Mouse (Mus musculus): ENCODE measurements around the gene Ints6.

Ints6 gene

DNA sequence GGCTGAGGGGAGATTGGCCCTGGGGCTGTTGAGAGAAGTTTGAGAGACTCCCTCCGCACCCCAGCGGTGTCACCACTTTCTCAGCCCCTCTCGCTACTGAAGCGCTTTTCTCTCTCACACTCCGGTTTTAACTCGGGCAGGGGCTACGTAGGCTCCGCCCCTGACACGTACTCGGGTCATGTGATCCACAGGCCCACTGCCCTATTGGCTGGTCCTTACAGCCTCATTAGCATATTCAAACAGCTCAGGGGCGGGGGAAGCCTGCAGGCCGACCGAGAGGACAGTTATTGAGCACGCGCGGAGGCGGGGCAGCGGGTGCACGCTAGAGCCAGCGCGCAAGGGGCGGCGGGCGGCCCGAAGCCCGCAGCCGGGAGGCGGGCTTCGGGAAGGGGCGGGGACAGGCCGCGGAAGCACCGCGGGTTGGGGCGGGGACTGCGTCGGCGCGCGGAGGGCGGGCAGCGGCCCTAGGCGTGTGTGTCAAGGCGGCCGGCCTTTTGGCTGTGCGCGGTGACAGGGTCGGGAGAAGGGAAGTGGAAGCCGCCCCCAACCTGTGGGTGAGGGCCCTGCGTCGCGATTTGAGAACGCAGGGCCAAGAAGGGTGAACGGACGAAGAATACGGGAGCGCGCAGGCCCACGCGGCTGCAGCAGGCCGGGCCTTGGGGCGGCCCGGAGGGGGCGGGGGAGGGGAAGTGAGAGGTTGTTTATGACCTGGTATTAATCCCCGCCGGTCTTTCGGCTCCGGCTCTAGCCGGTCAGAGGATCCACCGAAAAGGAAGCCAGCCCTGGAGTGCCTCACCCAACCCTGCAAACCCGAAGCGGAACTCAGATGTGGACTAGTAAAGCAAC lies at the start of gene Ints6:
Ints6 (minus strand) TSS at position 134 of the 846 bp plus-strand sequence.
- DNase-seq (ENCODE audit: low spot score): peak; percentile 95

- no peak for DNase-seq (ENCODE audit: low spot score)
These were observed 47.9 kb upstream of the Ints6 start for GRCm38 (mm10) chr14:62808661-62809523.

DNA sequence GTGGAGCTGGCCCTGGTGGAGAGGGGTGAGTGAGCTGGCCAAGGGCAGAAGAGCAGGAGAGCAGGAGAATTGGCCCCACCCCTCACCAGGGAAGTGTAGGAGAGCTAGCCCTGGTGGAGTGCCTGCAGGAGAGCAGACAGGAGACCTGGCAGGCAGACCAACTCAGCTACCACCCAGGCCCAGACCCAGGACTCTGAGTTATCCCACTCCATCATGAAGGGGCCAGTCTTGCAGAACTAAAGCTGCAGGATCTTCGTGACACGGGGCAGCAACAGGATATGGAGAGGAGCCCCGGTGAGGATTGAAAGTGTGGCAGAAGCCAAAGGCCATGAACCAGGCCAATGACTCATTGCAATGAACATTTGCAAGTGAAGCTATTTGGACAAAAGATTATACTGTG lies 46.0 kb upstream of the Ints6 start:
- DNase-seq (ENCODE audit: low spot score): no peak

- no peak for DNase-seq (ENCODE audit: low spot score)
These were observed 42.2 kb upstream of the Ints6 start for GRCm38 (mm10) chr14:62803204-62803603.

GRCm38 (mm10) chr14:62800791-62801190 lies 39.8 kb upstream of the Ints6 start:
- DNase-seq (ENCODE audit: low spot score): no peak

GRCm38 (mm10) chr14:62798608-62799101 lies 37.7 kb upstream of the Ints6 start:
- no peak for DNase-seq (ENCODE audit: low spot score)

GRCm38 (mm10) chr14:62795719-62796118 lies 34.8 kb upstream of the Ints6 start:
- no peak for DNase-seq (ENCODE audit: low spot score)

GRCm38 (mm10) chr14:62789282-62789681 lies 28.3 kb upstream of the Ints6 start:
- no peak for DNase-seq (ENCODE audit: low spot score)

- no peak for DNase-seq (ENCODE audit: low spot score)
These were observed 22.0 kb upstream of the Ints6 start for GRCm38 (mm10) chr14:62782981-62783380.

- DNase-seq (ENCODE audit: low spot score): no peak
These were observed 19.7 kb upstream of the Ints6 start for GRCm38 (mm10) chr14:62780520-62781316.

- no peak for DNase-seq (ENCODE audit: low spot score)
These were observed 17.1 kb upstream of the Ints6 start for GRCm38 (mm10) chr14:62778095-62778494.

GRCm38 (mm10) chr14:62775034-62775433 lies 14.1 kb upstream of the Ints6 start:
- no peak for DNase-seq (ENCODE audit: low spot score)

DNA sequence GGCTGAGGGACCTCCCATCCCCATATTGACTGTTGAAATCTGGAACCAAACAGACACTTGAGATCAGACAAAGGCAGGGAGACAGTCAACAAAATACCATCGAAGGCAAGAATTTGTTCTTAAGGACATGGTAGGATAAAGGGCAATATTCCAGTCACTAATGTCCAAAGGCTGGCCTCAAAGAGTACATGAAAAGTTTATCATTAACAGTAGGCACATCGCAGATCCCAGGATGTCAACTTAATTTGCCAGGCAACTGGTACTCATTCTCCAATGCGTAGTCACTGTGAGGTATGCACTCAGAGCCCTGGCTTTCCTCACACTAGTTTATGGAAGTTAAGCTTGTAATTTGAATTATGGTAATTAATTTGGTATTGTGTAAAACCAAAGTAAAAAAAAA lies 13.3 kb upstream of the Ints6 start:
- no peak for DNase-seq (ENCODE audit: low spot score)

- no peak for DNase-seq (ENCODE audit: low spot score)
These were observed 12.8 kb upstream of the Ints6 start for GRCm38 (mm10) chr14:62773766-62774165.

DNA sequence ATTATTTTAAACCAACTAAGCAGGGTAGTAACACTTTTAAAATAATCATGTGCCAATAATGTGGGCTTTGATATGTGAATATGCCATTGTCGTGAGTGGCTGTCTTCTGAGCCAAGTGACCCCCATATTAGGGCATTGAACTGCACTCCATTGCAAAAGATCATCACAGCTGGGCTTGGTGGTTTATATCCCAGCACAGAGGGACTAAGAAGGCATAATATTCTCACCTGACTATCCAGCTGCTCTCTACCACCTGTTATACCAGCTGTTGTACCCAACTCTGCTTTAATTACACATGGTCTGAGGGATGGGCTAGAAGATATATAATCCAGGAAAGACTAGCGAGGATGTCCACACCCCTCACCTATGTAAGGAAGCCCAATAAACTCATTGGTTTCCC lies 4.4 kb upstream of the Ints6 start:
- DNase-seq (ENCODE audit: low spot score): no peak

DNA sequence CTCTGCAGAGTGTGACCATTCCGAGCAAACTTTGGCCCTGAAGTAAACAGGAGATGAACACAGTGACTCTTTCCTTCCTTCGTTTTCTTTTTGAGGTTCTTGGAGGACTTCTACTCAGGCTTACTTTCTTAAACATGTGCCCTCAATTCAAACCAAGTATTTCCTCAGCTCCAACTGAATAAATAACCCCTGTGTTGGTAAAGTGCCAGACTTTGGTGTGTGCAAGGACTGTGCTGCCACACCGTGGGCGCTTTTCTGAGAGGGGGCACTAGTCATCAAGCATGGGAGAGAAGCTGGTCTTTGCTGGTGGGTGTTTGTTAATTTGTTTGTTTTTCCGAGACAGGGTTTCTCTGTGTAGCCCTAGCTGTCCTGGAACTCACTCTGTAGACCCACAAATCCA lies 3.4 kb upstream of the Ints6 start:
- DNase-seq (ENCODE audit: low spot score): no peak

DNA sequence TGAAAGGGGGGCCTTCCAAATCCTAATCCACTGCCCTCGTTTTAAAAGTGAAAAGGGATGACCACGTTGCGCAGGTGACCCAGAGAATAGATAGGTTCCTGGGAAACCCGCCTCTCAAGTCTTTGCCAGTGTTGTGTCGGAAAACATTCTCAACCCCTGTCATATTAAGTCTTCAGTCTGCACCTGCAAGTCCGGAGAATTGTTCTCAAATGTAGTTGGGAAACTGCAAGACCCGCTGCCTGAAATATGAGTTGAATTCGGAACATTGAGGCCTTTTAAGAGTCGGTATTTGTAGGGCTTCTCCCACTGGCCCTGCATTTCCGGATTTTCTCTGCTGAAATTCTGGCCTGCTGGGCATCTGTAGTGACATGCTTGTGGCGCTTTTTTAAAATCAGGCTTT lies 974 bp upstream of the Ints6 start:
- DNase-seq (ENCODE audit: low spot score): no peak

- DNase-seq (ENCODE audit: low spot score): peak; percentile 62
These were observed 491 bp downstream of the Ints6 start for GRCm38 (mm10) chr14:62760321-62761035.

GRCm38 (mm10) chr14:62759771-62760320 lies 1.1 kb downstream of the Ints6 start:
- DNase-seq (ENCODE audit: low spot score): peak; percentile 56

DNA sequence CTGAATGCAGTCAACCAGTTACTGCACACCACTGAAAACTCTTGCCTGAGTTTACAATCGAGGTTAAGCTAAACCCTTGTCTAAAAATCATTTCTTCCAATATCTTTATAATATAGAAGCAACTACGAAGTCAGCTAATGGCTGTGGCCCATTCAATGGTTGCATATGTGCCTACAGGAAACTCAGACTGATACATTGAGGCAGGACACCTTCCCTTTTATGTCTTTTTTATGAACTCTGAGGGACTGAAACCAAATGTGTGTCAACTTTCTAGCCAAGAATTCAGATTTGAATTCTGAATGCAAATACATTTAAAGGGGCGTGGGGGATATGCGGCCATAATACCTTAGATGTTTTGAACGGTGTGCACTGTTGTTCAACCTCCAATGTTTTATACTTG lies 2.3 kb downstream of the Ints6 start:
- no peak for DNase-seq (ENCODE audit: low spot score)

GRCm38 (mm10) chr14:62755095-62755640 lies 5.8 kb downstream of the Ints6 start:
- DNase-seq (ENCODE audit: low spot score): no peak
